Mouse (Mus musculus): ENCODE measurements around the gene Sh3gl1. TPM values are rescaled to one million over a fixed set of nuclear protein-coding genes. Genes with fewer than 3 reads are reported as not detected.

The Sh3gl1 gene
- total RNA-seq, 2 experiments from 2014 or later: 14.7 to 28.1 TPM

GRCm38 (mm10) chr17:56022131-56022988 is 14.1 kb downstream of the Sh3gl1 start:
- no peak for ATAC-seq (replicated peaks; ENCODE audit: low FRiP score, poor library complexity, severe bottlenecking)

DNA sequence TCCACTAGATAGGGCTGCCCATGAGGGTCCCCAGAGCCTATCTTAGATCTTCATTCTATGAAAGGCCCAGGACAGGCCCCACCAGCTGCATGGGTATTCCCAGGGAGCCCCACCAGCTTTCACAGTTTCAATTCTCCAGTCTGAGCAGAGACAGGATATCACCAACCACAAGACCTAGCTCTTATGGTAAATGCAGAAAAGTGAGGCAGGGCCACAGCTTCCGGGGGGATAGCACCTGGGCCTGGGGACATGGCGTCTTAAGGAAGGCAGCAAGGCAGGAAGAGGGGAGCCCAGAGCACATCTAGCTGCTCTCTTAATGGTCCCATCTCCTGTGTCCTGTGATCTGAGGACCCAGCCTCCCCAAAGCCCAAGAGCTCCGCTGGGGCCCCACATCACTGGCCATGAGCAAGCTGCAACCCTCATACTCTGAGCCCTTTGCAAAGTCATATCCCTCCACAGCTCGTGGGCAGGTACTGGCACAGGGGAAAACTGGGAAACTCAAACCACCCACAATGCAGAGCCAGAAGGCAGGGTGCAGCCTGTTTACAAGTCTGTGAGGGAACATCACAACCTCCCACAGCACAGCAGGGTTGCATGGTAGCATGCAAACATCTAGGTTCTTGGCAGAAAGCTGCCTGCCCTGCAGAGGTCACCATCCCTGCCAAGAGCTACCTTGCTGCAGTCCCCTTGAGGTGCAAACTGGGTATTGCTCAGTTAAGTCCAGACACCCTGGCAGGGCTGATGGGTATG is 15.1 kb downstream of the Sh3gl1 start:
- no peak for ATAC-seq (replicated peaks; ENCODE audit: low FRiP score, poor library complexity, severe bottlenecking)

- ATAC-seq (replicated peaks; ENCODE audit: low FRiP score, poor library complexity, severe bottlenecking): no peak
These were observed 15.9 kb downstream of the Sh3gl1 start for GRCm38 (mm10) chr17:56020400-56021084.

DNA sequence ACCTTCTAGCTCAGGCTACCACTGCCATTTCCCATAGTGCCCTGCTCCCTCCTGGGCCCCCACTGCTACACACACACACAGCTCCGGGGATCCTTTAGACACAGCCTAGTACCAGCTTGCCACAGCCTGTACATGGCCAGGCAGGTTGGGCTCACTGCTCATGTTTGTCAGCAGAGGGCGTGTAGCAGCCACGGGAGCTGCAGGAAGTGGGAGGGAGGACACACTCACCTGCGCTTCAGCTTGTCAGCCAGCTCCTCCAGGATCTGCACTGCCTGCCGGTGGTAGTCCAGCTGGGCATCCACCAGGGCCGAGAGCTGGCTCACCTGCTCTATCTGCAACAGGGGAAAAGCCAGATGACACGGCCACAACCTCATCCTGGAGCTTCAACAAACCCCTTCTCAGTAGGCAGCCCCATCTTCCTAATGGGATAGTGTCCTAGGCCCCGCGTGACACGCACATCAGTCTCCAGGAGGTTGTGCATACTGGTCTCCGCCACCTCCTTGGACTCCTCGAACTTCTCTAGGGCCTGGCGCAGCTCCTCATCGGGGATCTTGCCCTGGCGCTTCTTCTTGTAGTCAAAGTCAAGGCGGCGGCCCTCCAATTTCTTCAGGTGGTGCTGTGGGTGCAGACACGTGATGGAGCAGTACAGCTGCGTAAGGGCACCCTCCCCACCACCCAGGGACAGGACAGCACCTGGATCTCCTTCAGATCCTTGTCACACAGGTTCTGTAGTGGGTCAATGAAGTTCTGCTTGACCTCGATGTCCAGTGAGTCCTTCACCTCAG is 17.9 kb downstream of the Sh3gl1 start:
- ATAC-seq (replicated peaks; ENCODE audit: low FRiP score, poor library complexity, severe bottlenecking): no peak

DNA sequence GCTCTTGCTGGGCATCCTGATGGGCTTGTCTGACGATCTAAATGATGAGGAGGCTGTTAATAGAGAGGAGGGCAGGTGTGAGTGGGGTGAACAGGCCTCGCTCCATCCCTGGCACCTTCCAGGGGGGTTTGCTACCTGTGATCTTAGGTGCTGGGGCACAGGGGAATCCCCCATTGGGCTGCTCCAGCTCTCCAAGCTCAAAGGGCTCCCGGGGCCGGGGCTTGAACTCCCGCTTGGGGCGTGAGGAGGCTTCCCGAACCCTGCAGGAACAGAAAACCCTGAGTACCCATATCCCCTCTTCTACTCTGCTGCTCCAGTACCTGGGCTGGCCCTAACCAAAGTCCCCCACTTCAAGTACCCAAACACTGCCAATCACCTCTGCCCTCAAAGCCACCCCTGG is 18.6 kb downstream of the Sh3gl1 start:
- no peak for ATAC-seq (replicated peaks; ENCODE audit: low FRiP score, poor library complexity, severe bottlenecking)

- ATAC-seq (replicated peaks; ENCODE audit: low FRiP score, poor library complexity, severe bottlenecking): no peak
These were observed 19.3 kb downstream of the Sh3gl1 start for GRCm38 (mm10) chr17:56016793-56017785.

DNA sequence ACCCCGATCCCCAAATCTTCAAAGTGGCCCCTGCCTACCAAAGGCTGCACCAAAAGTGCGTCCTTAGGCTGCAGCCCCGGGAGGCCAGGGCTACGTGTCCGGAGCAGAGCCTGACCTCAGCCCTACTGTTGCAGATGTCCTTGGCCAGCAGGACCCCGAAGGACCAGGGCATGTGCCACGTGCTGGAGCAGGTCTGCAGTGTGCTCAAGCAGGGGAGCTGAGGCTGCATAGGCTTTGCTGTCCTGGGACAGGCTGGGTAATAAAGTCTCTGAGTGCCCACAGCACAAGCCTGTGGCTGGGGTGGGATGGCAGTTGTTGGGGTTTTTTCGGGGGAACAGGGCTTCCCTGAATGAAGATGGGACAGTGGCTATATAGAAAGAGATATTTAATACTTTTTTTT is 20.1 kb downstream of the Sh3gl1 start:
- no peak for ATAC-seq (replicated peaks; ENCODE audit: low FRiP score, poor library complexity, severe bottlenecking)

- no peak for ATAC-seq (replicated peaks; ENCODE audit: low FRiP score, poor library complexity, severe bottlenecking)
These were observed 21.1 kb downstream of the Sh3gl1 start for GRCm38 (mm10) chr17:56015293-56015692.

DNA sequence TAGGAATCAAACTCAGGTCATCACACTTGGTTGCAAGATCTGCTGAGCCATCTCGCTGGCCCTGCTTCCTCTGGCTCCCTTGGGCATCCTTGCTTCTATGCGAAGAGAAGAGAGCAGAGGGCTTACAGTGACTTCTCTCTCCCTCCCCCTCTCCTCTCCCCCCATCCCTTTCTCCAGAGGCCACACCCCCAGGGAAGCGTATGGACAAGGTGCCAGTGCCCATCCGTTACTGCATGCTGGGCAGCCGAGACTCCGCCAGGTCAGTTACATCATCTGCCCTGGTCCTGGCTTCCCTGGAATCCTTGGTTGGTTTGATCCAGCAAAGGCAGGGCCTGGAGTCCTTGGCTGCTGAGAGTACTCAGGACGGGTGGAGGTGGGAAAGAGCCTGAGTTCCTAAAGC is 25.0 kb downstream of the Sh3gl1 start:
- no peak for ATAC-seq (replicated peaks; ENCODE audit: low FRiP score, poor library complexity, severe bottlenecking)

DNA sequence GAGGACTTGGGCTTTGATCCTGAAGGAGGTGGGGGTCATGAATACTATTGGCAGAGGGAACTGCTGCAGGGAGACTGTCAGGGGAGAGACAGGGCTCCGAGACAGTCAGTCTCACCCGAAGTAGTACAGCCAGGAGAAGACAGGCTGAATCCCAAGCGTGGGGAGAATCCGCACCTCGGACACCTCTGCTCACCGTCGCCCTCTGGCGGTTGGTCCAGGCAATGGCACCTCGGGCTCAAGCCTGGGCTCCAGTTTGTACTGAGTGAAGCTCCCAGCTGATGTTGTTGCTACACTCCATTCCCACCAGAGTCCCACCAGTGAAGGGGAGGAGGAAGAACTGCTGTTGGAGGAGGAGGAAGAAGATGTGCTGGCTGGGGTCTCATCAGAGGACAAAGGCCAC is 25.8 kb downstream of the Sh3gl1 start:
- ATAC-seq (replicated peaks; ENCODE audit: low FRiP score, poor library complexity, severe bottlenecking): peak; percentile 44; the same call in 1 of the 2 replicates

- ATAC-seq (replicated peaks; ENCODE audit: low FRiP score, poor library complexity, severe bottlenecking): no peak
These were observed 26.2 kb downstream of the Sh3gl1 start for GRCm38 (mm10) chr17:56010255-56010654.

DNA sequence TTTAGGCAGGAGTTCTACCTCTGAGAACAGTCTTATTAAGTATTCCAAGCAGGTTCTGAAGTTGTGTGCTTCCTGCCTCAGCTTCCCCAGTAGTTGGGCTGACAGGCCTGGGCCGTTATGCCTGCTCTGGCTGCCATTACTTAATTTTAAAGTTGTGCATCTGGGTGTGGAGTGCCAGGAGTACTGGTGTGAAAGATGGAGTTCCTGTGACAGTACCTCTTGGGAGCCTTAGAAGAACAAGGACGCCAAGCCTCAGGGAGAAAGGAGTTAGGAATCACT is 26.5 kb downstream of the Sh3gl1 start:
- no peak for ATAC-seq (replicated peaks; ENCODE audit: low FRiP score, poor library complexity, severe bottlenecking)

DNA sequence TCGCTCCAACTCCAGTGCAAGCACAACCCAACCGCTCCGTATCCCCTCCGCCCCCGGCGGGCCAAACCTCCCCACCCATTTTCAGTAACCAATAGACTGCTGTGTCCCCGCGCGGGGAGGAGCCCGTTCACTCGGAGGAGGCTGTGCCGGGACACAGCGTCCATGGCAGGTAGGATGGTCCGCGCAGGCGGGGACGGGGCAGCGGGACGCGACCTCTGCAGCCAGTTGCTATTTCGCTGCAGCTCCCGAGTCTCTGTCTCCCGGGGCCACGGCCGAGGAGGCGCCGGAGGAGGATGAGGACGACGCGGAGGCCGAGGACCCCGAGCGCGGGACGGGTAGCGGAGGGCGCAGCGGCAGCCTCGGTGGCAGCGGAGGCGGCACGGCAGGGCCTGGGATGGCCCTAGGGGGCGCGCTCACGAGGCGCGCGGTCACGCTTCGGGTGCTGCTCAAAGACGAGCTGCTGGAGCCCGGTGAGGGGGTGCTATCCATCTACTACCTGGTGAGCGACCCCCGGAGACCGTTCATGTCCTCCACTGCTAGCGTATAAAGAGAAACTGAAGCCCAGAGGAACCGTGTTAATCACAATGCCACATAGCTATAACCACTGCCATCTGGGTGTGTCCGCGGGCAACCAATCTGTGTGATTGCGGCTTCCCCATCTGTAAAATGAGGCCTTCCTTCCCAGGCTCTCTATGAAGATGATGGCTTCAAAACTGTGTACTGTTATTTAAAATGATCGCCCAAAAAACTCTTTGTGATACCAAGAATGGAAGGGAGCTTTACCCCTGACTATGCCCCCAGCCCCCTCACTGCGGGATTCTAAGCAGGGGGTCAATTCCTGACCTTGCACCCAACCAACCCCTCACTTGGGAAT is 27.1 kb downstream of the Sh3gl1 start:
- ATAC-seq (replicated peaks; ENCODE audit: low FRiP score, poor library complexity, severe bottlenecking): peak; percentile 89

- ATAC-seq (replicated peaks; ENCODE audit: low FRiP score, poor library complexity, severe bottlenecking): peak; percentile 90
These were observed 27.9 kb downstream of the Sh3gl1 start for GRCm38 (mm10) chr17:56008356-56009087.

- ATAC-seq (replicated peaks; ENCODE audit: low FRiP score, poor library complexity, severe bottlenecking): no peak
These were observed 28.7 kb downstream of the Sh3gl1 start for GRCm38 (mm10) chr17:56007444-56008355.

DNA sequence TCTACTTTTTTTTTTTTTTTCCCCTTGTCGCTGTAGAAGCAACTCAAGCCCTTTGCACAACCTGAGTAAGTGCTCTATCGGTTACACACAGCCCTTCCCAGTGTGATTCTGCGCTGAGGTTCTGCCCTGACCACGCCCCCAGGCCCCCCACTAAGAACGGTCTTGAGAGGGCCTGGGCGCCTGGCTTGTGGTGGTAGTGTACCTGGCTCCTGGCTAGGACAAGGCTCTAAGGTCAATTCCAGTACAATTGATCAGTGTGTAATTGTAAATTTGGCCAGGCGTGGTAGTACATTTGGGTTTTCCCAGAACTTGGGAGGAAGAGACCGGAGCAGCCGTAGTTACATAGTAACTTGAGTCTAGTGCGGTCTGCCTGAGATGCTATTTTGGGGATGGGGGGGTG is 29.5 kb downstream of the Sh3gl1 start:
- no peak for ATAC-seq (replicated peaks; ENCODE audit: low FRiP score, poor library complexity, severe bottlenecking)

All from erythroid progenitor cell, adult 5-6 weeks (primary cell).